Mouse (Mus musculus): ENCODE data around the gene Tmem186. TPM values are rescaled to one million over a fixed set of nuclear protein-coding genes. Genes with fewer than 3 reads are reported as not detected.

Tmem186 gene
- polyA plus RNA-seq, 1 experiment from 2014 or later = 11.2 TPM

GRCm38 (mm10) chr16:8674165-8674564 lies 36.7 kb upstream of the Tmem186 start:
- H3K9me3 ChIP-seq (replicated peaks) = no peaks in the 10 kb centered on the region
- ATAC-seq (ENCODE audit: low read depth) (no peak), DNase-seq (peak; percentile 61)
- 0 out of 2 replicates have a peak overlapping the region, but pooled peaks have one; percentile 8 for H3K4me3 ChIP-seq (replicated peaks)
- H3K4me1 ChIP-seq (replicated peaks) = peaks cover 90% of the 10 kb centered on the region
- H3K36me3 ChIP-seq = peaks cover 2% of the 10 kb centered on the region; the same call in 1 of the 2 replicates
- peak overlapping the region; percentile 94 for H3K4me2 ChIP-seq
- WGBS (ENCODE audit: insufficient replicate concordance) = 0% methylated on average over 8 of the region's 8 CpGs
- H3K27ac ChIP-seq = peak overlapping the region; percentile 97
- no peaks in the 10 kb centered on the region for H3K27me3 ChIP-seq
- H3K9ac ChIP-seq = peak overlapping the region; percentile 92

- DNase-seq = no peak
- Histone ChIP-seq H3K36me3 (peaks cover 10% of the 10 kb centered on the region), H3K27me3 (no peaks in the 10 kb centered on the region), H3K4me1 (replicated peaks) (peaks cover 90% of the 10 kb centered on the region), H3K27ac (peak overlapping the region; percentile 95), H3K4me2 (peak overlapping the region; percentile 94), H3K9ac (peak overlapping the region; percentile 92), H3K4me3 (replicated peaks) (no peak overlapping the region), H3K9me3 (replicated peaks) (no peaks in the 10 kb centered on the region)
- WGBS (ENCODE audit: insufficient replicate concordance) = 57% methylated on average over 6 of the region's 6 CpGs
- no peak for ATAC-seq (ENCODE audit: low read depth)
Observed at GRCm38 (mm10) chr16:8673343-8673742, 35.8 kb upstream of the Tmem186 start.

- H3K9ac ChIP-seq = peak overlapping the region; percentile 92
- no peaks in the 10 kb centered on the region for H3K9me3 ChIP-seq (replicated peaks)
- peaks cover 15% of the 10 kb centered on the region for H3K36me3 ChIP-seq
- peaks cover 90% of the 10 kb centered on the region for H3K4me1 ChIP-seq (replicated peaks)
- DNase-seq (no peak), ATAC-seq (ENCODE audit: low read depth) (no peak)
- H3K27me3 ChIP-seq = no peaks in the 10 kb centered on the region
- peak overlapping the region; percentile 87 for H3K4me3 ChIP-seq (replicated peaks)
- H3K4me2 ChIP-seq = peak overlapping the region; percentile 94
- peak overlapping the region; percentile 95 for H3K27ac ChIP-seq
Observed at GRCm38 (mm10) chr16:8672811-8673210, 35.3 kb upstream of the Tmem186 start.

GRCm38 (mm10) chr16:8672350-8672687 lies 34.8 kb upstream of the Tmem186 start:
- H3K4me1 ChIP-seq (replicated peaks) = peaks cover 90% of the 10 kb centered on the region
- 0% methylated on average over 18 of the region's 18 CpGs for WGBS (ENCODE audit: insufficient replicate concordance)
- peak overlapping the region; percentile 92 for H3K9ac ChIP-seq

GRCm38 (mm10) chr16:8671551-8672349 lies 34.2 kb upstream of the Tmem186 start, which contains the start of gene Carhsp1:
TSS of gene Carhsp1 (minus strand) at chr16:8672155.
- Histone ChIP-seq H3K4me2 (peak within 1 kb of the TSS; percentile 94), H3K27me3 (no peaks in the 10 kb centered on the region), H3K9me3 (replicated peaks) (no peaks in the 10 kb centered on the region), H3K27ac (peak within 1 kb of the TSS; percentile 95), H3K9ac (peak within 1 kb of the TSS; percentile 92), H3K4me3 (replicated peaks) (peak within 1 kb of the TSS; percentile 87), H3K36me3 (peaks cover 25% of the 10 kb centered on the region), H3K4me1 (replicated peaks) (peaks cover 90% of the 10 kb centered on the region)
- under 1% methylated on average over 67 of the region's 67 CpGs for WGBS (ENCODE audit: insufficient replicate concordance)
- ATAC-seq (ENCODE audit: low read depth) (peak; percentile 80), DNase-seq (peak; percentile 97)

More at GRCm38 (mm10) chr16:8672350-8672687, 34.8 kb upstream of the Tmem186 start:
- Histone ChIP-seq H3K4me2 (peak overlapping the region; percentile 94), H3K36me3 (peaks cover 20% of the 10 kb centered on the region), H3K4me3 (replicated peaks) (peak overlapping the region; percentile 87), H3K9me3 (replicated peaks) (no peaks in the 10 kb centered on the region), H3K27me3 (no peaks in the 10 kb centered on the region), H3K27ac (peak overlapping the region; percentile 95)
- DNase-seq (no peak), ATAC-seq (ENCODE audit: low read depth) (no peak)

- Histone ChIP-seq H3K4me2 (peak overlapping the region; percentile 94), H3K9me3 (replicated peaks) (no peaks in the 10 kb centered on the region), H3K27me3 (no peaks in the 10 kb centered on the region), H3K27ac (peak overlapping the region; percentile 95), H3K4me1 (replicated peaks) (peaks cover 90% of the 10 kb centered on the region), H3K4me3 (replicated peaks) (peak overlapping the region; percentile 87), H3K36me3 (peaks cover 38% of the 10 kb centered on the region), H3K9ac (peak overlapping the region; percentile 92)
- DNase-seq (no peak), ATAC-seq (ENCODE audit: low read depth) (no peak)
- 23% methylated on average over 15 of the region's 15 CpGs for WGBS (ENCODE audit: insufficient replicate concordance)
Observed at GRCm38 (mm10) chr16:8670041-8671035, 32.8 kb upstream of the Tmem186 start.

- H3K27ac ChIP-seq = 0 out of 2 replicates have a peak overlapping the region, but pooled peaks have one; percentile 32
- H3K9me3 ChIP-seq (replicated peaks) = no peaks in the 10 kb centered on the region
- H3K9ac ChIP-seq = peak overlapping the region; percentile 92
- no peak for DNase-seq
- H3K27me3 ChIP-seq = no peaks in the 10 kb centered on the region
- H3K4me2 ChIP-seq = peak overlapping the region; percentile 94
- WGBS (ENCODE audit: insufficient replicate concordance) = 66% methylated on average over 5 of the region's 5 CpGs
- H3K4me1 ChIP-seq (replicated peaks) = peaks cover 86% of the 10 kb centered on the region
- ATAC-seq (ENCODE audit: low read depth) = no peak
- H3K4me3 ChIP-seq (replicated peaks) = peak overlapping the region; percentile 87
- peaks cover 45% of the 10 kb centered on the region for H3K36me3 ChIP-seq
Observed at GRCm38 (mm10) chr16:8669432-8669831, 31.9 kb upstream of the Tmem186 start.

GRCm38 (mm10) chr16:8668386-8668785 lies 30.9 kb upstream of the Tmem186 start:
- 81% methylated on average over 2 of the region's 2 CpGs for WGBS (ENCODE audit: insufficient replicate concordance)

GRCm38 (mm10) chr16:8667814-8668213 lies 30.3 kb upstream of the Tmem186 start:
- no peak overlapping the region; the same call in 1 of the 2 replicates for H3K4me3 ChIP-seq (replicated peaks)
- no peak for DNase-seq
- peaks cover 82% of the 10 kb centered on the region for H3K4me1 ChIP-seq (replicated peaks)
- ATAC-seq (ENCODE audit: low read depth) = no peak
- 62% methylated on average over 4 of the region's 4 CpGs for WGBS (ENCODE audit: insufficient replicate concordance)
- H3K4me2 ChIP-seq = peak overlapping the region; percentile 29
- H3K27me3 ChIP-seq = no peaks in the 10 kb centered on the region
- H3K9me3 ChIP-seq (replicated peaks) = no peaks in the 10 kb centered on the region
- peaks cover 62% of the 10 kb centered on the region for H3K36me3 ChIP-seq
- peak overlapping the region; percentile 47 for H3K27ac ChIP-seq
- H3K9ac ChIP-seq = peak overlapping the region; percentile 52

More at GRCm38 (mm10) chr16:8668386-8668785, 30.9 kb upstream of the Tmem186 start:
- ATAC-seq (ENCODE audit: low read depth) = no peak
- H3K4me3 ChIP-seq (replicated peaks) = no peak overlapping the region; the same call in 1 of the 2 replicates
- H3K4me1 ChIP-seq (replicated peaks) = peaks cover 84% of the 10 kb centered on the region
- 0 out of 2 replicates have a peak overlapping the region, but pooled peaks have one; percentile 52 for H3K9ac ChIP-seq
- H3K27ac ChIP-seq = peak overlapping the region; percentile 6; the same call in 1 of the 2 replicates
- peaks cover 56% of the 10 kb centered on the region for H3K36me3 ChIP-seq
- H3K27me3 ChIP-seq = no peaks in the 10 kb centered on the region
- H3K4me2 ChIP-seq = peak overlapping the region; percentile 94; the same call in 1 of the 2 replicates
- H3K9me3 ChIP-seq (replicated peaks) = no peaks in the 10 kb centered on the region
- no peak for DNase-seq

- DNase-seq = no peak
- peak overlapping the region; percentile 52; the same call in 1 of the 2 replicates for H3K9ac ChIP-seq
Observed at GRCm38 (mm10) chr16:8667261-8667660, 29.7 kb upstream of the Tmem186 start.

More at GRCm38 (mm10) chr16:8667261-8667660, 29.7 kb upstream of the Tmem186 start:
- ATAC-seq (ENCODE audit: low read depth) = no peak
- H3K36me3 ChIP-seq = peaks cover 67% of the 10 kb centered on the region
- no peak overlapping the region for H3K4me3 ChIP-seq (replicated peaks)
- 52% methylated on average over 7 of the region's 7 CpGs for WGBS (ENCODE audit: insufficient replicate concordance)
- no peaks in the 10 kb centered on the region for H3K9me3 ChIP-seq (replicated peaks)
- H3K4me2 ChIP-seq = peak overlapping the region; percentile 29
- H3K27ac ChIP-seq = peak overlapping the region; percentile 47
- H3K4me1 ChIP-seq (replicated peaks) = peaks cover 80% of the 10 kb centered on the region
- H3K27me3 ChIP-seq = no peaks in the 10 kb centered on the region
